Mouse (Mus musculus): ENCODE results near the gene Syt12.

GRCm38 (mm10) chr19:4419711-4420110 is 57.5 kb downstream of the Syt12 start:
- TF ChIP-seq CTCF (IDR thresholded peaks at IDR 0.05; ENCODE audit: control insufficient read depth, insufficient read depth, low read length) (no peak), POLR2A (IDR thresholded peaks at IDR 0.05; ENCODE audit: borderline replicate concordance, control insufficient read depth, low read depth, low read length) (no peak)

Measured in bone marrow, adult 2 months (tissue).